Mouse (Mus musculus) CD4-positive, CD25-positive, alpha-beta regulatory T cell, adult 4 months (primary cell): ENCODE results near the gene Slc22a18. TPM values are rescaled to one million over a fixed set of nuclear protein-coding genes. Genes with fewer than 3 reads are reported as not detected.
"Not testable (repeated sequence)": the region's sequence is repeated elsewhere in the genome, so short reads cannot be mapped to it uniquely, and the experiment has no call there.

Source experiments
- ATAC-seq: one replicate; pipeline ENCODE4 v1.8.0; 2017
- polyA plus RNA-seq, 2 experiments: library from polyadenylated mRNA; unstranded; fragments of 100-300 nt; shearing (Covaris generic); gene quantifications; one replicate each; pipeline ENCODE4 v1.2.1; 2017

Slc22a18 gene
- polyA plus RNA-seq, 2 experiments from 2014 or later, result not detected

- ATAC-seq, result no peak
Observed at GRCm38 (mm10) chr7:143505411-143505810, 31.9 kb downstream of the Slc22a18 start.

- ATAC-seq, result no peak
Observed at GRCm38 (mm10) chr7:143505823-143506222, 32.3 kb downstream of the Slc22a18 start.

- ATAC-seq, result no peak
Observed at GRCm38 (mm10) chr7:143506271-143506670, 32.7 kb downstream of the Slc22a18 start.

GRCm38 (mm10) chr7:143506675-143507074, 33.1 kb downstream of the Slc22a18 start:
- peak; percentile 41 for ATAC-seq

GRCm38 (mm10) chr7:143509566-143509965, 36.0 kb downstream of the Slc22a18 start:
- no peak for ATAC-seq

- no peak for ATAC-seq
Observed at GRCm38 (mm10) chr7:143510593-143511334, 37.2 kb downstream of the Slc22a18 start.

- no peak for ATAC-seq
Observed at GRCm38 (mm10) chr7:143511335-143511712, 37.8 kb downstream of the Slc22a18 start.

GRCm38 (mm10) chr7:143513763-143514415, 40.4 kb downstream of the Slc22a18 start:
- ATAC-seq, result no peak

GRCm38 (mm10) chr7:143514416-143514768, 40.9 kb downstream of the Slc22a18 start:
- no peak for ATAC-seq

GRCm38 (mm10) chr7:143519333-143519732, 45.8 kb downstream of the Slc22a18 start:
- no peak for ATAC-seq

GRCm38 (mm10) chr7:143532410-143532809, 58.9 kb downstream of the Slc22a18 start:
- ATAC-seq, result no peak

- no peak for ATAC-seq
Observed at GRCm38 (mm10) chr7:143533284-143533683, 59.7 kb downstream of the Slc22a18 start.

GRCm38 (mm10) chr7:143536251-143536650, 62.7 kb downstream of the Slc22a18 start:
- no peak for ATAC-seq

- not testable (repeated sequence) for ATAC-seq
Observed at GRCm38 (mm10) chr7:143538229-143538628, 64.7 kb downstream of the Slc22a18 start.

- no peak for ATAC-seq
Observed at GRCm38 (mm10) chr7:143538671-143539070, 65.1 kb downstream of the Slc22a18 start.

GRCm38 (mm10) chr7:143544368-143544767, 70.8 kb downstream of the Slc22a18 start:
- ATAC-seq, result no peak

- peak; percentile 2 for ATAC-seq
Observed at GRCm38 (mm10) chr7:143546554-143546953, 73.0 kb downstream of the Slc22a18 start.

GRCm38 (mm10) chr7:143548231-143548961, 74.9 kb downstream of the Slc22a18 start:
- ATAC-seq, result peak; percentile 48

Other genes with a start within 250 kb of the Slc22a18 start
- 1 to 10 TPM in 1 of 2 experiments, under 1 TPM in 1; 0.87 to 1.3 TPM for gene Cdkn1c, start 12.7 kb upstream of the Slc22a18 start, polyA plus RNA-seq
- under 1 TPM in 1 of 2 experiments, not detected in 1; 0.58 TPM for gene Phlda2, start 29.4 kb downstream of the Slc22a18 start, polyA plus RNA-seq
- 100 to 1,000 TPM; 288 to 395 TPM for gene Nap1l4, start 75.4 kb downstream of the Slc22a18 start, polyA plus RNA-seq
- 10 to 100 TPM; 29.5 to 51.5 TPM for gene Cars, start 126.4 kb downstream of the Slc22a18 start, polyA plus RNA-seq
- gene Tnfrsf26, start 155.0 kb downstream of the Slc22a18 start, polyA plus RNA-seq, result 100 to 1,000 TPM; 111 to 143 TPM
- gene Tnfrsf22, start 175.9 kb downstream of the Slc22a18 start, polyA plus RNA-seq, result 10 to 100 TPM; 17.4 to 22.8 TPM
- 1 to 10 TPM; 2.6 to 4.3 TPM for gene Tnfrsf23, start 212.1 kb downstream of the Slc22a18 start, polyA plus RNA-seq